Mouse (Mus musculus): Measurements from ENCODE around the gene Fabp2. TPM values are rescaled to one million over a fixed set of nuclear protein-coding genes. Genes with fewer than 3 reads are reported as not detected.

Gene Fabp2
- polyA plus RNA-seq (2017; shearing (Covaris generic)) = not detected

DNA sequence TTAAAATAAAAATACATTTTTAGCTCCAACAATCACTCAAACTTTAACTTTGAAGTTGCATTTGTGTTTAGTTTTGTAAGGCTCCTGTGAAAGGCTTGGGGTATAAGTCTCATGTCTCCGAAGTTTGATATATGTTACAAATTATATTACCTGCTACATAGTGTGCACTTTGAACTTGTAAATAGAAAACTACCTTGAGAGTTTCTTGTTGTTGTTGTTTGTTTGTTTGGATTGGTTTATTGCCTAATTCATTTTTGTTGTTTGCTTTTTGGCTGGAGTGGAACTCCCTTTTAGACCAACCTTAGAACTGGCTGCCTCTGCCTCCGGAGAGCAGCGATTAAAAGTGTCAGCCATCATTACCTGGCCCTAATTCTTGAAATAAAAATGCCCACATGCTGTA, at the start of gene Fabp2:
TSS of gene Fabp2 (plus strand) at position 301 of the 400 bp plus-strand sequence.

DNA sequence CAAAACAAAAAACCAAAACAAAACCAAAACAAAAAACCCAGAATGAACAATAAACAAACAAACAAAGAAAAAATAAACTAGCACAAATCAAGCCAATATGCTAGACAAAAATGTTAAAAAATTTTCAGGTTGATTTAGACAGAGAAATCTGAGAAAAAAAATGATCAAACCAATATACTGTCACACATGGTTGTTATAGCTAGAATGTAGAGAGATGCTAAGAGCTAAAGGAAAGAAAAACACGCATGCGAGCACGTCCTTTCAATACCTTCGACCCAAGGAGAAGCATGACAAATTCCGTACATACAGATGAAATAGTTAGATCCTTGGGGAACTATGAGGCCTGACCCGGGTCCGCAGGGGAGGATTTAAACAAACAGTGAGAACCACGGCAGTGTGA, 24.4 kb downstream of the Fabp2 start, which contains the start of gene Gm10959:
TSS of gene Gm10959 (minus strand) at position 101 of the 400 bp plus-strand sequence.

DNA sequence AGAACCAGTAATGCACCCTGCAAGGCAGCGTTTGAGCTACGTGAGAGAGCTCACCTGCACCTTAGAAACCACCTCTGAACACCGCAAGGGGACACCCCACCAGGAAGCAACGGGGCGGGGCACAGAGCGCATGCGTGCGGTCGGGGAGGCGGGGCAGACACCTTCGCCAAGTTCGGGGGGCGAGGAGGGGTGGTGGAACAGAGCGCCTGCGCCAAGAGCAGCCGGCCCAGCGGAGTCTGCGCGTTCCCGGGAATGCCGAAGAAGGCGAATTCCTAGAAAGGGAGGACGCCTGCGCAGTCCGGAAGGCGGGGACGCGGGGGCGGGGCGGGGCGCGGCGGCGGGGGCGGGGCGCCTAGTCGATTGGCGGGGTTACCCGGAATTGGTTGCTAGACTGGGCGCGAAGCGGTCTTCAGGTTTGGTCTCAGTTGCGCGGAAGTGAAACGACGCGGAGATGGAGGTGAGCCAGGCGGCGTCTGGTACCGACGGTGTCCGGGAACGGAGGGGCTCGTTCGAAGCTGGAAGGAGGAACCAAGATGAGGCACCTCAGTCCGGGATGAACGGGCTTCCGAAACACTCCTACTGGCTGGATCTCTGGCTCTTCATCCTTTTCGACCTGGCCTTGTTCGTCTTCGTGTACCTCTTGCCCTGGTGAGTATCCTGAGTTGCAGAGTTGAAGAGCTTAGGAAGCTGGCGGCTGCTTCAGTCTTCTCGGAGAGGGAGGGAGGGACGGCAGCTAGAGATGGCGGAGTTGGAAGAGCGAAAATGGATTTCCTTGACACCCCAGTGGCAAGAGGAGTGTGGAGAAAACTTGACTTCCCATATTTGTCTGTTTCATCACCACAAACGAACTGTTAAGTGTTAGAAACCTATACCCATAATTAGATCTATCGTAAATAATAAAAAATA, 29.4 kb downstream of the Fabp2 start, which contains the start of gene 1810037I17Rik:
TSS of gene 1810037I17Rik (plus strand) at position 195 of the 906 bp plus-strand sequence.

Other genes with a start within 250 kb of the Fabp2 start
- 0.14 TPM for gene Pde5a, start 166.1 kb upstream of the Fabp2 start, polyA plus RNA-seq (2017; shearing (Covaris generic))
- gene Gm10959, start 24.3 kb downstream of the Fabp2 start, polyA plus RNA-seq (2017; shearing (Covaris generic)) = not detected
- 74.7 TPM for gene 1810037I17Rik, start 29.1 kb downstream of the Fabp2 start, polyA plus RNA-seq (2017; shearing (Covaris generic))
- gene Usp53, start 89.4 kb downstream of the Fabp2 start, polyA plus RNA-seq (2017; shearing (Covaris generic)) = 32.5 TPM
- not detected for gene Myoz2, start 139.9 kb downstream of the Fabp2 start, polyA plus RNA-seq (2017; shearing (Covaris generic))